Comparison of ENCODE assay signal across 21 mouse cellular contexts in genomic region chr17:47266335-47266734, GRCm38 (mm10).
DNase-seq lines count a peak whose midpoint lies in the region; ATAC-seq and TF ChIP-seq lines count a peak whose summit lies in the region.
"Had no signal": no experiment of that assay in that cellular context is flagged by ENCODE, and none has a peak within 500 bp of the region (broad histone marks: within the 10 kb centered on the region; RNA-seq: fewer than 3 reads in every experiment).

No protein-coding gene starts in this region.

- no peak overlapping the region for H3K9ac ChIP-seq in forebrain, embryonic 16.5 days (replicated peaks; ENCODE audit: low read depth, low read length)
- H3K9ac ChIP-seq: heart, embryonic 13.5 days; hindbrain, embryonic 15.5 days had no signal

- no peak overlapping the region for H3K27ac ChIP-seq in forebrain, embryonic 16.5 days (ENCODE audit: low read length)
- H3K27ac ChIP-seq: embryonic facial prominence, embryonic 10.5 days; forebrain, embryonic 10.5 days; heart, embryonic 13.5 days; hindbrain, embryonic 15.5 days had no signal

- no peak for TF ChIP-seq POLR2A in myocyte (IDR thresholded peaks at IDR 0.05; ENCODE audit: insufficient read length, low read depth)

- no peaks in the 10 kb centered on the region for H3K9me3 ChIP-seq in forebrain, embryonic 16.5 days (ENCODE audit: control insufficient read depth, low read length)
- H3K9me3 ChIP-seq: hindbrain, embryonic 15.5 days had no signal

- no peaks in the 10 kb centered on the region for H3K4me1 ChIP-seq in forebrain, embryonic 16.5 days (replicated peaks; ENCODE audit: control insufficient read depth, insufficient read depth, low read length)
- H3K4me1 ChIP-seq: embryonic facial prominence, embryonic 10.5 days; forebrain, embryonic 10.5 days; heart, embryonic 13.5 days; hindbrain, embryonic 15.5 days had no signal

- DNase-seq in frontal cortex, postnatal 36 days (ENCODE audit: low spot score in 2 of 2): peak; percentile 24 to 46
- no peak for DNase-seq in frontal cortex, postnatal 14 days (ENCODE audit: low spot score in 2 of 2)
- DNase-seq in left cerebral cortex, postnatal 36 days (ENCODE audit: low spot score in 2 of 2): peak; percentile 25 to 31
- DNase-seq in left cerebral cortex, postnatal 4 days: no peak
- peak; percentile 56 for DNase-seq in right cerebral cortex, adult 18-20 months
- no peak for DNase-seq in right cerebral cortex, postnatal 25 days
- DNase-seq: adrenal gland, postnatal 14 days; cerebellum, adult 2 months; cerebellum, postnatal 10 days; gastrocnemius, postnatal 36 days; heart, adult 11 months; heart, postnatal 36 days had no signal

- H3ac ChIP-seq in myocyte (ENCODE audit: control insufficient read depth, insufficient read length): no peak overlapping the region

- 93% methylated on average over 7 of the region's 7 CpGs for WGBS in forebrain, embryonic 16.5 days

- H3K79me2 ChIP-seq in myocyte (ENCODE audit: control insufficient read depth, insufficient read depth): peaks cover 4% of the 10 kb centered on the region

- intact Hi-C loops in left cerebral cortex, postnatal 36 days (cut with DNase I): no loop called here
- intact Hi-C loops in left cerebral cortex, postnatal 4 days (cut with DNase I): no loop called here

- H3K4me3 ChIP-seq in myocyte: no peak overlapping the region
- no peak overlapping the region for H3K4me3 ChIP-seq in forebrain, embryonic 16.5 days (replicated peaks; ENCODE audit: low read length)
- H3K4me3 ChIP-seq: embryonic facial prominence, embryonic 10.5 days; erythroblast, embryonic 14.5 days; forebrain, embryonic 10.5 days; heart, embryonic 13.5 days; hindbrain, embryonic 15.5 days had no signal

- no peaks in the 10 kb centered on the region for H3K27me3 ChIP-seq in myocyte (ENCODE audit: control insufficient read depth, insufficient read depth, insufficient read length)
- H3K27me3 ChIP-seq in forebrain, embryonic 16.5 days (replicated peaks; ENCODE audit: control insufficient read depth, insufficient read depth, low read length): no peaks in the 10 kb centered on the region
- H3K27me3 ChIP-seq: heart, embryonic 13.5 days; hindbrain, embryonic 15.5 days; Patski had no signal

- peak overlapping the region; percentile 60 for H3K4me2 ChIP-seq in myocyte (ENCODE audit: low read depth)
- H3K4me2 ChIP-seq in forebrain, embryonic 16.5 days (ENCODE audit: low read length): no peak overlapping the region
- H3K4me2 ChIP-seq: heart, embryonic 13.5 days; hindbrain, embryonic 15.5 days had no signal

- ATAC-seq in forebrain, embryonic 16.5 days: no peak
- ATAC-seq: forebrain, embryonic 14.5 days; Patski had no signal

- no peaks in the 10 kb centered on the region for H3K36me3 ChIP-seq in myocyte (ENCODE audit: control insufficient read depth, insufficient read depth)
- peaks cover 2% of the 10 kb centered on the region; the same call in 1 of the 2 replicates for H3K36me3 ChIP-seq in forebrain, embryonic 16.5 days (ENCODE audit: control insufficient read depth, insufficient read depth)
- H3K36me3 ChIP-seq: hindbrain, embryonic 15.5 days had no signal

TF ChIP-seq in myocyte, 11 proteins besides CTCF, POLR2A, EP300 and RAD21:
- TF ChIP-seq TCF12 (IDR thresholded peaks at IDR 0.05; ENCODE audit: insufficient read depth, poor library complexity, severe bottlenecking) (no peak), CEBPB (IDR thresholded peaks at IDR 0.05; ENCODE audit: insufficient read depth, poor library complexity, severe bottlenecking) (no peak), MYOD1 (IDR thresholded peaks at IDR 0.05; ENCODE audit: control insufficient read depth in 1 of 3, insufficient read length in 2 of 3, low read depth in 2 of 3) (no peak), TCF3 (IDR thresholded peaks at IDR 0.05; ENCODE audit: insufficient read length, low read depth) (no peak), POLR2AphosphoS2 (IDR thresholded peaks at IDR 0.05; ENCODE audit: insufficient read length, low read depth) (no peak), MAX (IDR thresholded peaks at IDR 0.05; ENCODE audit: low read depth) (no peak), USF1 (IDR thresholded peaks at IDR 0.05; ENCODE audit: low read depth) (no peak), REST (IDR thresholded peaks at IDR 0.05; ENCODE audit: insufficient read depth, insufficient read length) (no peak), MYOG (IDR thresholded peaks at IDR 0.05; ENCODE audit: control insufficient read depth in 1 of 3, insufficient read depth in 1 of 3, insufficient read length in 2 of 3, low read depth in 2 of 3) (no peak), E2F4 (IDR thresholded peaks at IDR 0.05; ENCODE audit: insufficient read depth) (no peak), SRF (IDR thresholded peaks at IDR 0.05; ENCODE audit: control insufficient read depth, insufficient read length, low read depth) (no peak)

Comparison
In these comparisons a context has a peak if more than half of its experiments do, and no peak if none do; other contexts are left out.
1. DNase-seq: peak in frontal cortex, postnatal 36 days (2 of 2), left cerebral cortex, postnatal 36 days (2 of 2) and right cerebral cortex, adult 18-20 months (single experiment); none in frontal cortex, postnatal 14 days (0 of 2), left cerebral cortex, postnatal 4 days (single experiment) and right cerebral cortex, postnatal 25 days (single experiment).